Mouse (Mus musculus) cerebellum, adult 2 months (tissue): ENCODE measurements around the gene 4933428G20Rik. TPM values are rescaled to one million over a fixed set of nuclear protein-coding genes. Genes with fewer than 3 reads are reported as not detected.

Source experiments
- DNase-seq, 2 experiments: peaks; one replicate each; pipeline ENCODE4 v3.0.0; 2021
- H3K27ac ChIP-seq: fragments of 200-500 bp; 2 replicates; pipeline ENCODE4 v1.5.1; 2012; ENCODE audit warnings: low read length, control low read depth, inconsistent platforms; ENCODE audit not compliant: insufficient read depth
- H3K27me3 ChIP-seq: fragments of 200-500 bp; 2 replicates; pipeline ENCODE4 v1.6.1; 2012; ENCODE audit warnings: inconsistent platforms, mild to moderate bottlenecking, low read length, moderate library complexity; ENCODE audit not compliant: control insufficient read depth, insufficient read depth
- H3K4me1 ChIP-seq: fragments of 200-500 bp; 2 replicates; pipeline ENCODE4 v1.6.1; 2011; ENCODE audit warnings: low read length; ENCODE audit not compliant: control insufficient read depth, insufficient read depth
- H3K4me3 ChIP-seq: fragments of 200-500 bp; replicated peaks from 2 replicates; pipeline ENCODE3; 2011; ENCODE audit warnings: mild to moderate bottlenecking, low read depth, low read length, control low read depth; ENCODE audit not compliant: insufficient read depth
- CTCF ChIP-seq: fragments of 200-500 bp; IDR thresholded peaks from 2 replicates; pipeline ENCODE4 v1.5.1; 2011; ENCODE audit warnings: low read depth, mild to moderate bottlenecking, control low read depth, low read length, moderate library complexity, borderline replicate concordance; ENCODE audit not compliant: insufficient read depth
- POLR2A ChIP-seq: fragments of 200-500 bp; IDR thresholded peaks from 2 replicates; pipeline ENCODE4 v1.6.1; 2011; ENCODE audit warnings: low read length, control low read depth, borderline replicate concordance; ENCODE audit not compliant: insufficient read depth
- WGBS: fragments of 180-500 bp; shearing (Covaris S2); methylation state at CpG from one replicate; pipeline ENCODE4 v1.1.7; 2018; 5-methylcytosine and 5-hydroxymethylcytosine counted together
- polyA plus RNA-seq: library from polyadenylated mRNA; depleted of rRNA; stranded (reverse); fragments of >200 nt; gene quantifications from 2 replicates; pipeline ENCODE4 v1.2.3, GENCODE M21; 2012

Gene 4933428G20Rik
- polyA plus RNA-seq, 1 experiment: not detected

GRCm38 (mm10) chr11:97508198-97508597, 8.1 kb upstream of the 4933428G20Rik start:
- no peak overlapping the region for H3K27ac ChIP-seq
- H3K27me3 ChIP-seq: no peaks in the 10 kb centered on the region
- 51% methylated on average over 3 of the region's 3 CpGs for WGBS
- no peak for TF ChIP-seq CTCF
- TF ChIP-seq POLR2A: no peak
- peaks cover 23% of the 10 kb centered on the region for H3K4me1 ChIP-seq
- no peak for DNase-seq
- H3K4me3 ChIP-seq: no peak overlapping the region

- peak in 1 of 2 experiments; percentile 49 for DNase-seq
- TF ChIP-seq CTCF: peak; percentile 47; the same call in 1 of the 2 replicates
- TF ChIP-seq POLR2A: no peak
- WGBS: 19% methylated on average over 8 of the region's 8 CpGs
- peaks cover 14% of the 10 kb centered on the region for H3K4me1 ChIP-seq
- H3K27me3 ChIP-seq: no peaks in the 10 kb centered on the region
- no peak overlapping the region for H3K27ac ChIP-seq
- H3K4me3 ChIP-seq: no peak overlapping the region
Observed at GRCm38 (mm10) chr11:97506331-97506730, 6.2 kb upstream of the 4933428G20Rik start.

- Histone ChIP-seq H3K4me3 (no peak overlapping the region), H3K27me3 (no peaks in the 10 kb centered on the region), H3K4me1 (peaks cover 9% of the 10 kb centered on the region; the same call in 1 of the 2 replicates), H3K27ac (no peak overlapping the region)
- TF ChIP-seq CTCF: no peak
- 81% methylated on average over 4 of the region's 4 CpGs for WGBS
- DNase-seq: no peak
Observed at GRCm38 (mm10) chr11:97505784-97506183, 5.6 kb upstream of the 4933428G20Rik start.

DNA sequence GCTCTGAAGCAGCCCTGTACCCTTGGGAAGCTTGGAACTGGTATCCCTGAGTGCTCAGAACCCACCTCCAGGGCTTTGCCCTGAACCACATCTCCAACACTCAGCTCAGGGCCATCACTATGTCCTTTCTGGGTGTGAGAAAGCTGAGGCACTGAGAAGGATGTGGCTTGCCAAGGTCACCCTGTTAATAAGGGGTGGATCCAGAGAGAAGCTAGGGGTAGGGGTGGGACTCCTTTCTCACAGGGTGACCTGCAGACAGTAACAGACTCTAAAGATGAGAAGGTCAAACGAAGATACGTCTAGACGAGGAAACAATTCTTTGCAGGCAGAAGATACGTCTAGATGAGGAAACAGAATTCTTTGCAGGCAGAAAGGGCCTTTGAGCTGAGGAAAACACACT, 2.7 kb upstream of the 4933428G20Rik start:
- Histone ChIP-seq H3K4me3 (no peak overlapping the region), H3K4me1 (0 out of 2 replicates have a peak, but pooled peaks cover 2% of the 10 kb centered on the region), H3K27me3 (no peaks in the 10 kb centered on the region), H3K27ac (no peak overlapping the region)
- TF ChIP-seq CTCF (no peak), POLR2A (no peak)
- no peak for DNase-seq
- WGBS: 92% methylated on average over 4 of the region's 4 CpGs

- WGBS: 73% methylated on average over 9 of the region's 9 CpGs
Observed at GRCm38 (mm10) chr11:97502383-97502782, 2.2 kb upstream of the 4933428G20Rik start.

GRCm38 (mm10) chr11:97500720-97501448, 744 bp upstream of the 4933428G20Rik start:
- Histone ChIP-seq H3K27me3 (no peaks in the 10 kb centered on the region), H3K4me3 (no peak overlapping the region), H3K4me1 (no peaks in the 10 kb centered on the region), H3K27ac (no peak overlapping the region)
- DNase-seq: no peak
- 49% methylated on average over 51 of the region's 51 CpGs for WGBS
- no peak for TF ChIP-seq CTCF
- TF ChIP-seq POLR2A: no peak

More at GRCm38 (mm10) chr11:97502383-97502782, 2.2 kb upstream of the 4933428G20Rik start:
- no peak overlapping the region for H3K27ac ChIP-seq
- H3K4me3 ChIP-seq: no peak overlapping the region
- no peaks in the 10 kb centered on the region for H3K27me3 ChIP-seq
- no peak for DNase-seq
- 0 out of 2 replicates have a peak, but pooled peaks cover 2% of the 10 kb centered on the region for H3K4me1 ChIP-seq
- TF ChIP-seq CTCF (no peak), POLR2A (no peak)

GRCm38 (mm10) chr11:97497543-97497942, 2.6 kb downstream of the 4933428G20Rik start:
- Histone ChIP-seq H3K4me1 (no peaks in the 10 kb centered on the region), H3K27ac (no peak overlapping the region), H3K4me3 (no peak overlapping the region), H3K27me3 (no peaks in the 10 kb centered on the region)
- TF ChIP-seq POLR2A: no peak
- no peak for TF ChIP-seq CTCF
- WGBS: 91% methylated on average over 4 of the region's 4 CpGs
- no peak for DNase-seq

DNA sequence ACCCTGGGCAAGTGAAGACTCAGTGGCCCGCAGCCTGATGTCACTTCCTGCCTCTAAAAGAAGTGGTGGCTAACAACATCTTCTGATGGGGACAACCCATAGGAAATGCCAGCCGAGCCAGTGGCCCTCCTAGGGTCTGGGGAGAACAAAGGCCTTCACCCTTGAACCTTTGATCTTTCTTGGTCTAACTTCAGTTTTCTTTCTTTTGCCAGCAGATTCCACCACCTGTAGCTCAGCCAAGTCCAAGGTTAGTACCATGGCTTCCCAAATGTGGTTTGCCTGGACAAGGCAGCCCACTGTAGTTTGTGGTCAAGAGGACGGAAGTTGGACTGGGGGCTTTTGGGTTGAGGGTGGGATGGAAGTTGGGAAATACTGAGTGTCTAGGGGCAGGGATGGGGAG, 7.3 kb downstream of the 4933428G20Rik start:
- DNase-seq: no peak
- H3K4me1 ChIP-seq: no peaks in the 10 kb centered on the region
- TF ChIP-seq POLR2A: no peak
- no peak for TF ChIP-seq CTCF
- 87% methylated on average over 3 of the region's 3 CpGs for WGBS
- H3K4me3 ChIP-seq: no peak overlapping the region
- H3K27ac ChIP-seq: no peak overlapping the region
- no peaks in the 10 kb centered on the region for H3K27me3 ChIP-seq
